Mouse (Mus musculus): ENCODE measurements around the gene Ank3.

Gene Ank3

GRCm38 (mm10) chr10:69926158-69926882 lies 527.7 kb downstream of the Ank3 start:
- WGBS: 28% methylated on average over 11 of the region's 11 CpGs

- 41% methylated on average over 9 of the region's 9 CpGs for WGBS
These were observed 528.4 kb downstream of the Ank3 start for GRCm38 (mm10) chr10:69927012-69927411.

- WGBS: 65% methylated on average over 7 of the region's 7 CpGs
These were observed 529.8 kb downstream of the Ank3 start for GRCm38 (mm10) chr10:69928358-69928757.

- WGBS: 87% methylated on average over 8 of the region's 8 CpGs
These were observed 531.9 kb downstream of the Ank3 start for GRCm38 (mm10) chr10:69930503-69930902.

- WGBS: 91% methylated on average over 5 of the region's 5 CpGs
These were observed 538.0 kb downstream of the Ank3 start for GRCm38 (mm10) chr10:69936443-69937067.

- WGBS: 80% methylated on average over 7 of the region's 7 CpGs
These were observed 538.8 kb downstream of the Ank3 start for GRCm38 (mm10) chr10:69937291-69937921.

- WGBS: 88% methylated on average over 7 of the region's 7 CpGs
These were observed 540.6 kb downstream of the Ank3 start for GRCm38 (mm10) chr10:69939144-69939543.

- WGBS: 64% methylated on average over 7 of the region's 7 CpGs
These were observed 541.4 kb downstream of the Ank3 start for GRCm38 (mm10) chr10:69939966-69940365.

- 84% methylated on average over 7 of the region's 7 CpGs for WGBS
These were observed 542.4 kb downstream of the Ank3 start for GRCm38 (mm10) chr10:69941001-69941400.

- WGBS: 60% methylated on average over 9 of the region's 9 CpGs
These were observed 546.3 kb downstream of the Ank3 start for GRCm38 (mm10) chr10:69944845-69945244.

GRCm38 (mm10) chr10:69945870-69946269 lies 547.3 kb downstream of the Ank3 start:
- WGBS: 63% methylated on average over 8 of the region's 8 CpGs

GRCm38 (mm10) chr10:69946271-69946670 lies 547.7 kb downstream of the Ank3 start:
- 72% methylated on average over 8 of the region's 8 CpGs for WGBS

GRCm38 (mm10) chr10:69947093-69947492 lies 548.5 kb downstream of the Ank3 start:
- 64% methylated on average over 6 of the region's 6 CpGs for WGBS

GRCm38 (mm10) chr10:69950236-69950918 lies 551.8 kb downstream of the Ank3 start:
- 88% methylated on average over 11 of the region's 11 CpGs for WGBS

GRCm38 (mm10) chr10:69950919-69951236 lies 552.3 kb downstream of the Ank3 start:
- WGBS: 76% methylated on average over 9 of the region's 9 CpGs

- 80% methylated on average over 4 of the region's 4 CpGs for WGBS
These were observed 552.9 kb downstream of the Ank3 start for GRCm38 (mm10) chr10:69951426-69951825.

GRCm38 (mm10) chr10:69952316-69952715 lies 553.7 kb downstream of the Ank3 start:
- WGBS: 58% methylated on average over 1 of the region's 1 CpGs

- 66% methylated on average over 9 of the region's 9 CpGs for WGBS
These were observed 556.2 kb downstream of the Ank3 start for GRCm38 (mm10) chr10:69954657-69955267.

- 87% methylated on average over 7 of the region's 7 CpGs for WGBS
These were observed 563.7 kb downstream of the Ank3 start for GRCm38 (mm10) chr10:69962226-69962625.

- WGBS: 40% methylated on average over 7 of the region's 7 CpGs
These were observed 564.4 kb downstream of the Ank3 start for GRCm38 (mm10) chr10:69962976-69963375.

- WGBS: 1% methylated on average over 5 of the region's 5 CpGs
These were observed 566.0 kb downstream of the Ank3 start for GRCm38 (mm10) chr10:69964611-69965010.

GRCm38 (mm10) chr10:69965085-69965484 lies 566.5 kb downstream of the Ank3 start:
- WGBS: 73% methylated on average over 6 of the region's 6 CpGs

All from cerebral cortex, adult 2 months (tissue).